ENCODE assay signal across 22 mouse cellular contexts in the genomic region with DNA sequence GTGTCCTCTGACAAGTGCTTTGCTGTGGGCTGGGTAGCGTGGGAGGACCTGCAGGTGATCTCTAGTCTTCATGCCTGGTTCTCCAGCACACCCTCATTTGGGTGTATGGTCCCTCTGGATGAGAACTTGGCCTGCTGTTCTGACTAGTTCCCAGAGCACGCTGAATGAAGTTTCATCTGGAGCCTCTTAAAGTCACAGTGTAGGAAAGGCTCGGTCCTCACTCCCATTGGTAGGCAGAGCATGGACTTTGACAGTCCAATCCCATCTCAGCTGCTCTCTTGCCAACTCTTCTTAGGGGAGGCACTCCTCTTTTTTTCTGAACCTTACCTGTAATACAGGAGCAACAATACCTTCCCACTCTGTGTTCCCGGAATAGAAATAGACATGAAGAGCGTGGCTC.
"Had no signal": no experiment of that assay in that cellular context is flagged by ENCODE, and none has a peak within 500 bp of the region (broad histone marks: within the 10 kb centered on the region; RNA-seq: fewer than 3 reads in every experiment).

No protein-coding gene starts in this region.

- H3K9ac ChIP-seq: heart, embryonic 13.5 days; heart, embryonic 15.5 days; hindbrain, embryonic 13.5 days; hindbrain, embryonic 15.5 days; limb, embryonic 13.5 days; limb, embryonic 15.5 days; liver, embryonic 12.5 days had no signal

- H3K36me3 ChIP-seq: heart, embryonic 13.5 days; heart, embryonic 15.5 days; hindbrain, embryonic 13.5 days; hindbrain, embryonic 15.5 days; limb, embryonic 13.5 days; limb, embryonic 15.5 days; liver, embryonic 12.5 days had no signal

- DNase-seq: gastrocnemius, postnatal 14 days; gastrocnemius, postnatal 36 days; heart, adult 11 months; heart, adult 2 months; heart, postnatal 14 days; heart, postnatal 36 days; kidney, adult 8-10 months; kidney, postnatal 10 days; kidney, postnatal 25 days; kidney, postnatal 4 days; left cerebral cortex, postnatal 4 days had no signal

- H3K27me3 ChIP-seq: heart, embryonic 13.5 days; heart, embryonic 15.5 days; hindbrain, embryonic 13.5 days; hindbrain, embryonic 15.5 days; limb, embryonic 13.5 days; limb, embryonic 15.5 days had no signal

- ATAC-seq: hindbrain, postnatal 0 days; liver, embryonic 12.5 days had no signal

- H3K4me1 ChIP-seq: hindbrain, embryonic 15.5 days; liver, embryonic 12.5 days had no signal

- H3K9me3 ChIP-seq: heart, embryonic 13.5 days; heart, embryonic 15.5 days; hindbrain, embryonic 13.5 days; hindbrain, embryonic 15.5 days; limb, embryonic 13.5 days; limb, embryonic 15.5 days; liver, embryonic 12.5 days had no signal

- H3K27ac ChIP-seq: heart, adult 2 months; heart, embryonic 13.5 days; heart, embryonic 15.5 days; hindbrain, embryonic 13.5 days; hindbrain, embryonic 15.5 days; hindbrain, postnatal 0 days; layer of hippocampus, adult 2 months; left cerebral cortex, adult 2 months; limb, embryonic 13.5 days; limb, embryonic 15.5 days; liver, embryonic 12.5 days had no signal

- H3K4me2 ChIP-seq: heart, embryonic 11.5 days; heart, embryonic 13.5 days; heart, embryonic 15.5 days; hindbrain, embryonic 13.5 days; hindbrain, embryonic 15.5 days; limb, embryonic 13.5 days; limb, embryonic 15.5 days; liver, embryonic 12.5 days had no signal

- H3K4me3 ChIP-seq: heart, adult 2 months; heart, embryonic 13.5 days; heart, embryonic 15.5 days; hindbrain, embryonic 13.5 days; hindbrain, embryonic 15.5 days; layer of hippocampus, adult 2 months; left cerebral cortex, adult 2 months; limb, embryonic 13.5 days; limb, embryonic 15.5 days; liver, embryonic 12.5 days had no signal
